Mouse (Mus musculus) ES-E14 (cell line): ENCODE results near the gene Zfp607b. TPM values are rescaled to one million over a fixed set of nuclear protein-coding genes. Genes with fewer than 3 reads are reported as not detected.

Experiments
- DNase-seq: peaks from one replicate; pipeline ENCODE4 v3.0.0-alpha.2; 2013; ENCODE audit warnings: low read depth, low spot score
- H3K27ac ChIP-seq: 2 replicates; pipeline ENCODE4 v1.5.1; 2012; ENCODE audit warnings: low read depth, mild to moderate bottlenecking, low read length, moderate library complexity, mixed read lengths; ENCODE audit not compliant: poor library complexity, insufficient read depth, severe bottlenecking
- H3K36me3 ChIP-seq: 2 replicates; pipeline ENCODE4 v1.6.1; 2012; ENCODE audit warnings: mild to moderate bottlenecking, low read length, moderate library complexity, mixed read lengths; ENCODE audit not compliant: control insufficient read depth, poor library complexity, insufficient read depth, severe bottlenecking
- H3K4me1 ChIP-seq, 2 experiments: fragments of 150-350 bp in 1 of 2; sonication (generic) in 1 of 2; 2 replicates each; pipeline ENCODE4 v1.6.1; 2012; ENCODE audit warnings: low read length in 2 of 2, mild to moderate bottlenecking in 1 of 2, mixed read lengths in 1 of 2; ENCODE audit not compliant: control insufficient read depth in 2 of 2, insufficient read depth in 2 of 2, poor library complexity in 1 of 2
- H3K4me3 ChIP-seq, 2 experiments: fragments of 150-350 bp in 1 of 2; sonication (generic) in 1 of 2; 2 replicates each; pipeline ENCODE4 v1.5.1; 2012; ENCODE audit warnings: low read length in 2 of 2, low read depth in 1 of 2, mild to moderate bottlenecking in 1 of 2, mixed read lengths in 1 of 2; ENCODE audit not compliant: insufficient read depth in 1 of 2, poor library complexity in 1 of 2, severe bottlenecking in 1 of 2
- H3K9ac ChIP-seq: 2 replicates; pipeline ENCODE4 v1.6.1; 2012; ENCODE audit warnings: low read depth, mild to moderate bottlenecking, low read length, mixed read lengths; ENCODE audit not compliant: poor library complexity, insufficient read depth, severe bottlenecking
- H3K9me3 ChIP-seq: fragments of 150-350 bp; sonication (generic); 2 replicates; pipeline ENCODE4 v1.6.1; 2012; ENCODE audit warnings: low read depth, mild to moderate bottlenecking, low read length; ENCODE audit not compliant: control insufficient read depth, insufficient read depth
- CHD2 ChIP-seq: IDR thresholded peaks from 2 replicates; pipeline ENCODE4 v1.6.1; 2014; ENCODE audit warnings: mild to moderate bottlenecking, low read depth, low read length, inconsistent platforms
- HCFC1 ChIP-seq: IDR thresholded peaks from 2 replicates; pipeline ENCODE4 v1.6.1; 2012; ENCODE audit warnings: low read length, inconsistent platforms, borderline replicate concordance; ENCODE audit not compliant: insufficient read depth
- MAFK ChIP-seq: IDR thresholded peaks from 2 replicates; pipeline ENCODE4 v1.6.1; 2014; ENCODE audit warnings: mild to moderate bottlenecking, low read depth, low read length, inconsistent platforms; ENCODE audit not compliant: insufficient read depth
- ZC3H11A ChIP-seq: IDR thresholded peaks from 2 replicates; pipeline ENCODE4 v1.6.1; 2012; ENCODE audit warnings: low read depth, mild to moderate bottlenecking, inconsistent platforms, low read length, borderline replicate concordance
- ZNF384 ChIP-seq: IDR thresholded peaks from 2 replicates; pipeline ENCODE4 v1.6.1; 2012; ENCODE audit warnings: low read depth, low read length, inconsistent platforms
- in situ Hi-C, 2 experiments: fragments of 600-800 bp; cut with MboI; formaldehyde crosslinking; loops; one replicate each; pipeline ENCODE4 v1.15.1; 2025; ENCODE audit warnings: low sequenced_read_pairs in 2 of 2, inconsistent platforms in 1 of 2; ENCODE audit not compliant: unreplicated experiment in 2 of 2
- total RNA-seq: library from RNA; depleted of rRNA; stranded (reverse); fragments of 300-350 nt; gene quantifications from 2 replicates; pipeline ENCODE4 v1.2.3, GENCODE M21; 2012

Zfp607b gene
- total RNA-seq, 1 experiment = 6.6 TPM

- Histone ChIP-seq H3K27ac (no peak overlapping the region; the same call in 1 of the 2 replicates), H3K9me3 (no peaks in the 10 kb centered on the region), H3K9ac (peak overlapping the region; percentile 51; the same call in 1 of the 2 replicates), H3K4me3 (no peak overlapping the region), H3K36me3 (no peaks in the 10 kb centered on the region), H3K4me1 (peaks cover 0 to 6% of the 10 kb centered on the region in 2 experiments; a peak in 2 of 4 replicates)
- TF ChIP-seq HCFC1 (no peak), ZC3H11A (peak; percentile 62; the same call in 1 of the 2 replicates), CHD2 (no peak), MAFK (no peak)
- in situ Hi-C loops = loop anchor here in 1 of 2 experiments (25.0 kb wide), 1 partner anchor 404 kb away; no protein-coding TSS in a partner anchor
- peak; percentile 66 for DNase-seq
These were observed 1.9 kb downstream of the Zfp607b start for GRCm38 (mm10) chr7:27691076-27691475.

GRCm38 (mm10) chr7:27696711-27697110, 7.6 kb downstream of the Zfp607b start:
- Histone ChIP-seq H3K9me3 (no peaks in the 10 kb centered on the region), H3K4me3 (no peak overlapping the region), H3K9ac (no peak overlapping the region), H3K27ac (peak overlapping the region; percentile 62; the same call in 1 of the 2 replicates), H3K36me3 (0 out of 2 replicates have a peak, but pooled peaks cover 3% of the 10 kb centered on the region), H3K4me1 (peaks cover 2 to 3% of the 10 kb centered on the region in 2 experiments; a peak in 2 of 4 replicates)
- in situ Hi-C loops = loop anchor here in 1 of 2 experiments (25.0 kb wide), 1 partner anchor 409 kb away; no protein-coding TSS in a partner anchor
- TF ChIP-seq ZNF384 (no peak), CHD2 (no peak), MAFK (no peak), HCFC1 (no peak), ZC3H11A (no peak)
- peak; percentile 47 for DNase-seq

GRCm38 (mm10) chr7:27710402-27710801, 21.3 kb downstream of the Zfp607b start:
- TF ChIP-seq ZNF384 = no peak
- no peak for TF ChIP-seq ZC3H11A
- no peak for TF ChIP-seq CHD2
- TF ChIP-seq HCFC1 = no peak
- no peak for TF ChIP-seq MAFK
- H3K27ac ChIP-seq = no peak overlapping the region
- peaks cover 5% of the 10 kb centered on the region for H3K9me3 ChIP-seq
- H3K4me3 ChIP-seq = no peak overlapping the region
- H3K4me1 ChIP-seq = no peaks in the 10 kb centered on the region
- no peaks in the 10 kb centered on the region; the same call in 1 of the 2 replicates for H3K36me3 ChIP-seq
- DNase-seq = no peak
- in situ Hi-C loops = no loop called here
- H3K9ac ChIP-seq = no peak overlapping the region

GRCm38 (mm10) chr7:27721951-27722350, 32.8 kb downstream of the Zfp607b start:
- TF ChIP-seq CHD2 = no peak
- TF ChIP-seq MAFK = no peak
- no peak for TF ChIP-seq ZC3H11A
- no peak for TF ChIP-seq ZNF384
- no peak for TF ChIP-seq HCFC1

More at GRCm38 (mm10) chr7:27721951-27722350, 32.8 kb downstream of the Zfp607b start:
- in situ Hi-C loops = loop anchor here in 1 of 2 experiments (10.0 kb wide), 1 partner anchor 67 kb away; the partner anchor contains the start of gene Ttc9b
- DNase-seq = no peak
- H3K36me3 ChIP-seq = no peaks in the 10 kb centered on the region
- no peak overlapping the region for H3K4me3 ChIP-seq
- H3K4me1 ChIP-seq = peaks cover 0 to 2% of the 10 kb centered on the region in 2 experiments; a peak in 1 of 4 replicates
- H3K9me3 ChIP-seq = peaks cover 1% of the 10 kb centered on the region; the same call in 1 of the 2 replicates
- H3K9ac ChIP-seq = no peak overlapping the region
- no peak overlapping the region for H3K27ac ChIP-seq
